Mouse (Mus musculus): ENCODE results near the gene Zfp296. TPM values are rescaled to one million over a fixed set of nuclear protein-coding genes. Genes with fewer than 3 reads are reported as not detected.

Zfp296 gene
- total RNA-seq (2023), result 1 to 10 TPM; 6.2 to 6.8 TPM

DNA sequence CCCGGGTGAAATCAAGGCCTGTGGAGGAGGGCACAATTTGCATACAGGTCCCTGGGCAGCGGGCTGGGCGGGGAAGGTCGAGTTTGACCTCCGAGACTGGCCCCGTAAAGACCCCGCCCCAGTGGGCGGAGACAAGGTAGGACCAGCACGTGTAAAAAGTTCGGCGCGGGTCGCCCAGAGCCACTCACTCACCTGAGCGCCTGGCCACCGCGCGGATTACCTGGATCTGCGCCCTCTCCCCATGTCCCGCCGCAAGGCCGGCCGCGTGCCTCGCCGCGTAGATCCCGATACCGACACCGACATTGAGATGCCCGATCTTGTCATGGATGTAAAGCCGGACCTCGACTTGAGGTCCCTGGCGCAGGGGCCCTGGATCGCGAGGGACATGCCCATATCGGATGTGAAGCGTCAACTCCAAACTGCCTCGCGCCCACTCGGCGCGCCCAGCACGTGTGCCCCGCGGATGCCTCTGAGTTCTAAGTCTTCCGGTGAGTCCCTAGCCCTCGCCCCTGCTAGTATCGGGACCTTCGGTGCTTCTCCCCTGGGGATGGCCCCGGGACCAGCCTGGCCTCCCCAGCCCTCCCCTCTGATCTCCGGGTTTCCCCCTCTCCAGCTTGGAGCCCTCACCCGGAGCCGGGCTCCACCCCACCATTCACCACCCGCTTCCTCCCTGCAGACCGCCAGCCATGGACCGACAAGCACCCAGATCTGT, at the start of gene Zfp296, which contains the start of gene Gemin7:
Gene Zfp296 (plus strand): TSS at position 147 of the 712 bp plus-strand sequence.
Gene Gemin7 (minus strand): TSS at position 455 of the 712 bp plus-strand sequence.

DNA sequence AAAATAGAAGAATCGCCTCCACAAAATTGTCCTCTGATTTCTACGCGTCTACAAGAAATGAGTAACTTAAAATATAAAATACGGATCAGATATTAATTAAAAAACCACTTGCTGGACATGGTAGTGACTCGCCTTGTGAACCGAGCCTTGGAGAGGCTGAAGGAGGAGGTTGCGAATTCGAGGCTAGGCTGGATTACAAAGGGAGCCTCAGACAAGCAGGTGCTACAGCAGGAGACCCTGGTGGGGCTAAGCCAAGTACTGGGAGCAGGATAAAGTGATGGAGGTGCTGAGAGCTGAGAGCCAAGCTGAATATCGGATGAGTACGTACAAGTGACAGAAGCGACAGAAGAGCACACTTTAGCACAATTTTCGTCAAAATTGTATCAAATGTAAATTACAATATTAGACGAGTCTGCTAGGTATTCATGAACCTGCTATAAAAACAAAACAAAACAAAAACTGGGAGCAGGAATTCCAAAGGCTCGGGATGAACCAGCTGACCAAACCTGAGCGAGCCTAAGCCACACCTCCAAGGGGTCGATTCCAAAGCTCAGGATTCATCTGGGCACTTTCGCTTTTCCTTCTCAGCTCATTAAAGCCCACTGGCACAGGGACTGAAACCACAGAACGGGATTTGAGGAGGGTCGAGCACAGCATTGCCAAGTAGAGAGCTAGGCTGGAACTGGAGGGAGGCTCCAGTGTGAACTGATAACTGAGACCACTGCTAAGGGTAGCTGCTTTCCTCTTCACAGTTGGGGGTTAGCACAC, 14.3 kb upstream of the Zfp296 start, which contains the start of gene Ppp1r37:
Gene Ppp1r37 (minus strand): TSS at position 434 of the 768 bp plus-strand sequence.

DNA sequence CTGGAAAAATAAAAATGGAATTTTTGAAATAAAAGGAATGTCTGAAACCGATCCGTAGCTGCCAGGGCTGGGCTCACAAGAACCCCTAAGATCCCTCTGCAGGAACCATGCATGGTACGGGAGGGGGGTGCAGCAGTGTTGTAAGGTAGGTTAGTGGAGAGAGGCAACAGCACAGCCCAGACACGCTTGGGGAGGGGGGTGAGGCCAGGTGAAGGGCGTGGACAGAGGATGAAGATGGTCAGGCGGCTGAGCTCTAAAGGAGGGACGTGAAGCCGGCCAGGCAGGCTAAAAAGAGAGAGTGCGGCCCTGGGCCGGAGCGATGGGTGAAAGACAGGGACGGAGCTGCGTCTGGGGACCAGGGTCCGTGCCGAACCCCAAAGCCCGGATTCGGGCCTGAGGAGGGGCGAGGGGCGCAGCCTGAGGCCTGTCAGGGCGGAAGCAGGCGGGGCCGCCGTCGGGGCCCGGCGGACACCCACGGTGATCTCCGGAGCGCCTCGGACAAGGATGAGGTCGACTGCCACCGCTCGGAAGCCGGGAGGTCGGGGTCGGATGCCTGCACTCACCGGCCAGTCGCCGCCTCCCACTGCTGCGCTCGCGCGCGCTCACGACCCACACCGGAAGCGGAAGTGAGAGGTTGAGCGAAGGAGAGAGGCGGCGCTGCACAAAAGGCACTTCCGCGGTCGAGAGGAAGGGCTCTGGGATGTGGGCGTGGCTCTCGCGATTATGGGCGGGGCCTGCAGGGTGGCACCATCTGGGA, 26.9 kb downstream of the Zfp296 start, which contains the start of gene Clasrp:
Gene Clasrp (minus strand): TSS at position 638 of the 757 bp plus-strand sequence.

DNA sequence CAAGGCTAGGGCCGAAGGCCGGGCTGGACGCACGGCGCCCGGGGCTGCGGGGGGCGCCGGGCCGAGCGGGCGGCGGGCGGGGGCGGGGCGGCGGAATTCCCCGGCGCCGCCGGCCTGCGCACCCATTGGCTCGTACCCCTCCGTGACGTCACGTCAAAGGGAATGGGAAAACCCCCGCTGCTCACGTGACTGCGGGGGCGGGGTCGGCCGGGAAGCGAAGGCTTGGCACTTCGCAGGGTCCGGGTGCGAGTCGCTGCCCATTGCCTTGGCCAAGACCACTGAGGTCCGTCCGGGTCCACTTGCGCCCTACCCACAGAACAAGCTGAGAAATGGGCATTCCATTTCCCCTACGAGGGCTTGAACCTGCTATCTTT, 52.3 kb downstream of the Zfp296 start, which contains the start of gene Relb:
Gene Relb (minus strand): TSS at position 78 of the 374 bp plus-strand sequence.

Other genes starting within 250 kb of the Zfp296 start
- 10 to 100 TPM; 29.1 to 29.3 TPM for gene Ercc1, start 232.5 kb upstream of the Zfp296 start, total RNA-seq (2023)
- gene Cd3eap, start 217.8 kb upstream of the Zfp296 start, total RNA-seq (2023), result 1 to 10 TPM; 7.0 to 8.7 TPM
- 1 to 10 TPM; 1.3 to 4.3 TPM for gene Ppp1r13l, start 217.5 kb upstream of the Zfp296 start, total RNA-seq (2023)
- 10 to 100 TPM; 35.0 to 35.5 TPM for gene Ercc2, start 195.3 kb upstream of the Zfp296 start, total RNA-seq (2023)
- gene Klc3, start 173.2 kb upstream of the Zfp296 start, total RNA-seq (2023), result not detected
- 1 to 10 TPM; 2.7 to 3.1 TPM for gene Ckm, start 172.5 kb upstream of the Zfp296 start, total RNA-seq (2023)
- 10 to 100 TPM; 32.6 to 34.3 TPM for gene Mark4, start 118.5 kb upstream of the Zfp296 start, total RNA-seq (2023)
- under 1 TPM; 0.89 to 0.94 TPM for gene Exoc3l2, start 114.0 kb upstream of the Zfp296 start, total RNA-seq (2023)
- gene Bloc1s3, start 68.9 kb upstream of the Zfp296 start, total RNA-seq (2023), result 10 to 100 TPM in 1 of 2 experiments, 1 to 10 TPM in 1; 8.6 to 11.2 TPM
- 10 to 100 TPM; 34.4 to 45.3 TPM for gene Trappc6a, start 68.9 kb upstream of the Zfp296 start, total RNA-seq (2023)
- under 1 TPM in 1 of 2 experiments, not detected in 1; 0.26 TPM for gene Nkpd1, start 59.4 kb upstream of the Zfp296 start, total RNA-seq (2023)
- 10 to 100 TPM; 45.7 to 48.4 TPM for gene Ppp1r37, start 14.2 kb upstream of the Zfp296 start, total RNA-seq (2023)
- 10 to 100 TPM; 76.3 to 80.3 TPM for gene Gemin7, start 308 bp downstream of the Zfp296 start, total RNA-seq (2023)
- 10 to 100 TPM; 60.6 to 62.7 TPM for gene Clasrp, start 27.2 kb downstream of the Zfp296 start, total RNA-seq (2023)
- 10 to 100 TPM; 73.1 to 82.8 TPM for gene Relb, start 52.2 kb downstream of the Zfp296 start, total RNA-seq (2023)
- 10 to 100 TPM; 73.1 to 81.8 TPM for gene Clptm1, start 87.7 kb downstream of the Zfp296 start, total RNA-seq (2023)
- 100 to 1,000 TPM; 138 to 244 TPM for gene Apoc2, start 100.7 kb downstream of the Zfp296 start, total RNA-seq (2023)
- not detected for gene Gm44805, start 104.1 kb downstream of the Zfp296 start, total RNA-seq (2023)
- gene Apoc4, start 104.2 kb downstream of the Zfp296 start, total RNA-seq (2023), result not detected
- 10 to 100 TPM; 79.5 to 84.6 TPM for gene Apoc1, start 115.4 kb downstream of the Zfp296 start, total RNA-seq (2023)
- gene Apoe, start 121.9 kb downstream of the Zfp296 start, total RNA-seq (2023), result 1,000 to 10,000 TPM; 1,850 to 1,922 TPM
- 10 to 100 TPM; 31.1 to 33.4 TPM for gene Tomm40, start 138.2 kb downstream of the Zfp296 start, total RNA-seq (2023)
- gene Nectin2, start 173.2 kb downstream of the Zfp296 start, total RNA-seq (2023), result 1 to 10 TPM in 1 of 2 experiments, under 1 TPM in 1; 0.91 to 2.5 TPM
- gene Bcam, start 193.7 kb downstream of the Zfp296 start, total RNA-seq (2023), result under 1 TPM; 0.76 to 0.97 TPM
- gene Cblc, start 219.5 kb downstream of the Zfp296 start, total RNA-seq (2023), result not detected
- 10 to 100 TPM; 71.7 to 91.9 TPM for gene Bcl3, start 245.5 kb downstream of the Zfp296 start, total RNA-seq (2023)

Measured in monocyte, adult 59 days (primary cell).